16 mouse cellular contexts compared by ENCODE assay signal in the genomic region with DNA sequence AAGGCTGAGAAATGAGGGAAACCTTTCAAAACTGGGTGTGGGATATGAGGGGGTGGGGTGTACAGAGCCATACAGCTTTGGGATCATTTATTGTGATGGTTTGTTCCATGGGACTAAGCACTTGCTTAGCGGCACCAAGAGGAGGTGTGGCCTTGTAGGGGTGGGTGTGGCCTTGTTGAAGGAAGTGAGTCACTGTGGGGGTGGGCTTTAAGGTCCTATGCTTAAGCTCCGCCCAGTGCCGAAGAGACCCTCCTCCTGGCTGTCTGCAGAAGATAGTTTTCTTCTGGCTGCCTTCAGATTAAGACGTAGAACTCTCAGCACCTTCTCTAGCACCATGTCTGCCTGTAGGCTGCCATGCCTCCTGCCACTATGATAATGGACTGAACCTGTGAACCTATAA.
"Had no signal": no experiment of that assay in that cellular context is flagged by ENCODE, and none has a peak within 500 bp of the region (broad histone marks: within the 10 kb centered on the region; RNA-seq: fewer than 3 reads in every experiment).

No protein-coding gene starts in this region.

- H3K36me3 ChIP-seq: neural tube, embryonic 13.5 days; neural tube, embryonic 15.5 days; stomach, embryonic 15.5 days had no signal

- H3K4me3 ChIP-seq: neural tube, embryonic 13.5 days; neural tube, embryonic 15.5 days; stomach, embryonic 15.5 days had no signal

- H3K27me3 ChIP-seq: neural tube, embryonic 13.5 days; neural tube, embryonic 15.5 days; stomach, embryonic 15.5 days had no signal

- DNase-seq: retina, postnatal 1 day; right cerebral cortex, adult 18-20 months; right cerebral cortex, postnatal 14 days; right cerebral cortex, postnatal 25 days; right cerebral cortex, postnatal 4 days; spleen, adult 18-20 months; thymus, adult 18-20 months; thymus, adult 2 months; thymus, postnatal 14 days; thymus, postnatal 25 days; thymus, postnatal 36 days; thymus, postnatal 4 days had no signal

- H3K9me3 ChIP-seq: neural tube, embryonic 13.5 days; neural tube, embryonic 15.5 days; stomach, embryonic 15.5 days had no signal

- H3K4me1 ChIP-seq: neural tube, embryonic 13.5 days; neural tube, embryonic 15.5 days; stomach, embryonic 15.5 days had no signal

- H3K4me2 ChIP-seq: neural tube, embryonic 13.5 days; neural tube, embryonic 15.5 days; stomach, embryonic 15.5 days had no signal

- H3K9ac ChIP-seq: neural tube, embryonic 13.5 days; neural tube, embryonic 15.5 days; stomach, embryonic 15.5 days had no signal

- H3K27ac ChIP-seq: neural tube, embryonic 13.5 days; neural tube, embryonic 15.5 days; stomach, embryonic 15.5 days; stomach, postnatal 0 days had no signal
